Mouse (Mus musculus) stomach, postnatal 0 days (tissue): ENCODE data around the gene Mtr. TPM values are rescaled to one million over a fixed set of nuclear protein-coding genes. Genes with fewer than 3 reads are reported as not detected.
A peak's percentile ranks its signal among the peaks of the same experiment; 100 is the strongest.

Experiments used
- ATAC-seq: fragments of 200-750 bp; cut with Nextera tagmentation; 2 replicates; pipeline ENCODE4 v1.8.0; 2017; ENCODE audit not compliant: low FRiP score, low TSS enrichment
- DNase-seq: peaks from one replicate; pipeline ENCODE4 v3.0.0-alpha.2; 2016; ENCODE audit warnings: low spot score
- H3K27ac ChIP-seq: fragments of 300-500 bp; sonication (generic); replicated peaks from 2 replicates; pipeline ENCODE4 v1.5.1; 2014; ENCODE audit warnings: mild to moderate bottlenecking, control low read depth
- H3K27me3 ChIP-seq: fragments of 300-500 bp; sonication (generic); 2 replicates; pipeline ENCODE4 v1.6.1; 2014; ENCODE audit warnings: low read length; ENCODE audit not compliant: control insufficient read depth, insufficient read depth
- H3K36me3 ChIP-seq: fragments of 300-500 bp; sonication (generic); 2 replicates; pipeline ENCODE4 v1.6.1; 2014; ENCODE audit warnings: low read length, mixed read lengths; ENCODE audit not compliant: control insufficient read depth, insufficient read depth
- H3K4me1 ChIP-seq: fragments of 300-500 bp; sonication (generic); replicated peaks from 2 replicates; pipeline ENCODE4 v1.6.1; 2014; ENCODE audit warnings: antibody characterized with exemption; ENCODE audit not compliant: control insufficient read depth, insufficient read depth
- H3K4me2 ChIP-seq: fragments of 300-500 bp; sonication (generic); replicated peaks from 2 replicates; pipeline ENCODE4 v1.6.1; 2014; ENCODE audit warnings: low read depth, mild to moderate bottlenecking, control low read depth, moderate library complexity
- H3K4me3 ChIP-seq: fragments of 300-500 bp; sonication (generic); 2 replicates; pipeline ENCODE4 v1.5.1; 2014; ENCODE audit warnings: low read depth, low read length, control low read depth
- H3K9ac ChIP-seq: fragments of 300-500 bp; sonication (generic); 2 replicates; pipeline ENCODE4 v1.6.1; 2014; ENCODE audit warnings: mild to moderate bottlenecking, low read length, control low read depth, mixed read lengths
- H3K9me3 ChIP-seq: fragments of 300-500 bp; sonication (generic); 2 replicates; pipeline ENCODE4 v1.6.1; 2016; ENCODE audit warnings: low read length; ENCODE audit not compliant: control insufficient read depth
- CTCF ChIP-seq: IDR thresholded peaks from 2 replicates; pipeline ENCODE4 v1.5.1; 2016; ENCODE audit warnings: antibody characterized with exemption, low read depth, mild to moderate bottlenecking, moderate library complexity
- EP300 ChIP-seq: optimal IDR thresholded peaks from 2 replicates; pipeline ENCODE3; 2016; ENCODE audit warnings: antibody characterized with exemption
- WGBS: fragments of 180-500 bp; shearing (Covaris S2); extraction: QIAGEN DNeasy Blood & Tissue Kit; methylation state at CpG from one replicate; pipeline ENCODE4 v1.1.7; 2014; 5-methylcytosine and 5-hydroxymethylcytosine counted together
- polyA plus RNA-seq: library from polyadenylated mRNA; unstranded; fragments of >200 nt; fragmentation: Nextera tagmentation; extraction: Ambion mirVana; gene quantifications from 2 replicates; pipeline ENCODE4 v1.2.1, GENCODE M21; 2015

Gene Mtr
- polyA plus RNA-seq, 1 experiment from 2014 or later: 2.9 TPM

- Histone ChIP-seq H3K4me1 (no peaks in the 10 kb centered on the region), H3K27me3 (no peaks in the 10 kb centered on the region), H3K27ac (no peak overlapping the region), H3K36me3 (no peaks in the 10 kb centered on the region), H3K9me3 (no peaks in the 10 kb centered on the region), H3K4me3 (peak overlapping the region; percentile 69; the same call in 1 of the 2 replicates), H3K9ac (no peak overlapping the region; the same call in 1 of the 2 replicates), H3K4me2 (peak overlapping the region; percentile 72; the same call in 1 of the 2 replicates)
- TF ChIP-seq CTCF: no peak
- no peak for TF ChIP-seq EP300
- 57% methylated on average over 3 of the region's 3 CpGs for WGBS
- no peak for ATAC-seq
- DNase-seq: no peak
Measured at GRCm38 (mm10) chr13:12255911-12256705, 1.8 kb downstream of the Mtr start.

- H3K27me3 ChIP-seq: no peaks in the 10 kb centered on the region
- H3K9ac ChIP-seq: no peak overlapping the region
- WGBS: 95% methylated on average over 3 of the region's 3 CpGs
- no peak overlapping the region for H3K4me3 ChIP-seq
- no peak overlapping the region for H3K27ac ChIP-seq
- H3K36me3 ChIP-seq: peaks cover 7% of the 10 kb centered on the region
- ATAC-seq (no peak), DNase-seq (no peak)
- no peaks in the 10 kb centered on the region for H3K9me3 ChIP-seq
- no peak for TF ChIP-seq CTCF
- TF ChIP-seq EP300: no peak
- no peaks in the 10 kb centered on the region for H3K4me1 ChIP-seq
- H3K4me2 ChIP-seq: no peak overlapping the region
Measured at GRCm38 (mm10) chr13:12250496-12250895, 7.4 kb downstream of the Mtr start.

GRCm38 (mm10) chr13:12249195-12249898 is 8.6 kb downstream of the Mtr start:
- H3K4me3 ChIP-seq: no peak overlapping the region
- no peaks in the 10 kb centered on the region for H3K27me3 ChIP-seq
- peaks cover 7% of the 10 kb centered on the region for H3K36me3 ChIP-seq
- ATAC-seq (no peak), DNase-seq (no peak)
- WGBS: 73% methylated on average over 8 of the region's 8 CpGs
- no peak overlapping the region for H3K27ac ChIP-seq
- no peak overlapping the region for H3K4me2 ChIP-seq
- no peaks in the 10 kb centered on the region for H3K4me1 ChIP-seq
- H3K9ac ChIP-seq: no peak overlapping the region
- H3K9me3 ChIP-seq: no peaks in the 10 kb centered on the region
- TF ChIP-seq CTCF: no peak
- no peak for TF ChIP-seq EP300

GRCm38 (mm10) chr13:12245938-12246337 is 12.0 kb downstream of the Mtr start:
- no peak overlapping the region for H3K9ac ChIP-seq
- no peak overlapping the region for H3K27ac ChIP-seq
- TF ChIP-seq EP300 (no peak), CTCF (no peak)
- H3K4me1 ChIP-seq: no peaks in the 10 kb centered on the region
- peaks cover 15% of the 10 kb centered on the region for H3K36me3 ChIP-seq
- no peak for ATAC-seq
- no peak overlapping the region for H3K4me3 ChIP-seq
- 95% methylated on average over 2 of the region's 2 CpGs for WGBS
- H3K27me3 ChIP-seq: no peaks in the 10 kb centered on the region
- DNase-seq: no peak
- H3K4me2 ChIP-seq: no peak overlapping the region
- H3K9me3 ChIP-seq: no peaks in the 10 kb centered on the region

- Histone ChIP-seq H3K9me3 (no peaks in the 10 kb centered on the region), H3K36me3 (peaks cover 15% of the 10 kb centered on the region)
Measured at GRCm38 (mm10) chr13:12243991-12244390, 13.9 kb downstream of the Mtr start.

GRCm38 (mm10) chr13:12232141-12232540 is 25.8 kb downstream of the Mtr start:
- WGBS: 93% methylated on average over 4 of the region's 4 CpGs
- DNase-seq: no peak
- Histone ChIP-seq H3K27me3 (no peaks in the 10 kb centered on the region), H3K9ac (no peak overlapping the region), H3K4me3 (no peak overlapping the region), H3K36me3 (peaks cover 12% of the 10 kb centered on the region; the same call in 1 of the 2 replicates), H3K4me2 (no peak overlapping the region), H3K27ac (no peak overlapping the region), H3K4me1 (no peaks in the 10 kb centered on the region), H3K9me3 (no peaks in the 10 kb centered on the region)
- no peak for TF ChIP-seq CTCF
- TF ChIP-seq EP300: no peak
- no peak for ATAC-seq

More at GRCm38 (mm10) chr13:12243991-12244390, 13.9 kb downstream of the Mtr start:
- Histone ChIP-seq H3K27ac (no peak overlapping the region), H3K4me3 (no peak overlapping the region), H3K9ac (no peak overlapping the region), H3K4me2 (no peak overlapping the region), H3K4me1 (no peaks in the 10 kb centered on the region), H3K27me3 (no peaks in the 10 kb centered on the region)
- ATAC-seq: no peak
- no peak for DNase-seq
- TF ChIP-seq CTCF: no peak
- TF ChIP-seq EP300: no peak
- WGBS: 73% methylated on average over 4 of the region's 4 CpGs
